Mouse (Mus musculus) CD8-positive naive resting alpha-beta T cell, adult 2 months (primary cell): Measurements from ENCODE around the gene Pdzd2.

Source experiments
- DNase-seq, 2 experiments: peaks; one replicate each; pipeline ENCODE4 v3.0.0; 2022; ENCODE audit warnings: low read depth in 2 of 2, low spot score in 2 of 2

Gene Pdzd2

GRCm38 (mm10) chr15:12490969-12491368 is 248.8 kb downstream of the Pdzd2 start:
- DNase-seq: no peak

GRCm38 (mm10) chr15:12490527-12490926 is 249.2 kb downstream of the Pdzd2 start:
- no peak for DNase-seq

- no peak for DNase-seq
Measured at GRCm38 (mm10) chr15:12488316-12488715, 251.4 kb downstream of the Pdzd2 start.

- DNase-seq: no peak
Measured at GRCm38 (mm10) chr15:12481261-12481660, 258.5 kb downstream of the Pdzd2 start.

- no peak for DNase-seq
Measured at GRCm38 (mm10) chr15:12480369-12480768, 259.4 kb downstream of the Pdzd2 start.

- DNase-seq: no peak
Measured at GRCm38 (mm10) chr15:12479326-12479725, 260.4 kb downstream of the Pdzd2 start.

- no peak for DNase-seq
Measured at GRCm38 (mm10) chr15:12473596-12473995, 266.1 kb downstream of the Pdzd2 start.

- DNase-seq: no peak
Measured at GRCm38 (mm10) chr15:12472646-12473045, 267.1 kb downstream of the Pdzd2 start.

GRCm38 (mm10) chr15:12470900-12471838 is 268.6 kb downstream of the Pdzd2 start:
- DNase-seq: no peak

- DNase-seq: no peak
Measured at GRCm38 (mm10) chr15:12468625-12469024, 271.1 kb downstream of the Pdzd2 start.

GRCm38 (mm10) chr15:12465748-12466147 is 274.0 kb downstream of the Pdzd2 start:
- DNase-seq: no peak

GRCm38 (mm10) chr15:12456808-12457207 is 282.9 kb downstream of the Pdzd2 start:
- DNase-seq: no peak

- DNase-seq: no peak
Measured at GRCm38 (mm10) chr15:12453343-12453742, 286.4 kb downstream of the Pdzd2 start.

GRCm38 (mm10) chr15:12452141-12452995 is 287.4 kb downstream of the Pdzd2 start:
- DNase-seq: no peak

GRCm38 (mm10) chr15:12451448-12451847 is 288.3 kb downstream of the Pdzd2 start:
- no peak for DNase-seq

- DNase-seq: no peak
Measured at GRCm38 (mm10) chr15:12450790-12451189, 288.9 kb downstream of the Pdzd2 start.

- no peak for DNase-seq
Measured at GRCm38 (mm10) chr15:12449321-12449720, 290.4 kb downstream of the Pdzd2 start.

GRCm38 (mm10) chr15:12447021-12447434 is 292.7 kb downstream of the Pdzd2 start:
- no peak for DNase-seq

- DNase-seq: no peak
Measured at GRCm38 (mm10) chr15:12444551-12444950, 295.2 kb downstream of the Pdzd2 start.

- no peak for DNase-seq
Measured at GRCm38 (mm10) chr15:12439351-12439751, 300.4 kb downstream of the Pdzd2 start.

GRCm38 (mm10) chr15:12438691-12439090 is 301.0 kb downstream of the Pdzd2 start:
- no peak for DNase-seq

- DNase-seq: no peak
Measured at GRCm38 (mm10) chr15:12438081-12438480, 301.6 kb downstream of the Pdzd2 start.
